Mouse (Mus musculus) urinary bladder, postnatal 25 days (tissue): ENCODE data around the gene Mtap.
A peak's percentile ranks its signal among the peaks of the same experiment; 100 is the strongest.

Experiments used
- DNase-seq: peaks from one replicate; pipeline ENCODE4 v3.0.0; 2022; ENCODE audit warnings: low spot score

Mtap gene

GRCm38 (mm10) chr4:89137542-89138360, 829 bp downstream of the Mtap start:
- DNase-seq: no peak

- DNase-seq: no peak
These were observed 1.4 kb downstream of the Mtap start for GRCm38 (mm10) chr4:89138361-89138651.

- no peak for DNase-seq
These were observed 3.9 kb downstream of the Mtap start for GRCm38 (mm10) chr4:89140832-89141231.

- DNase-seq: peak; percentile 83
These were observed 8.5 kb downstream of the Mtap start for GRCm38 (mm10) chr4:89145409-89145808.

GRCm38 (mm10) chr4:89146291-89146690, 9.4 kb downstream of the Mtap start:
- DNase-seq: no peak

- DNase-seq: no peak
These were observed 12.3 kb downstream of the Mtap start for GRCm38 (mm10) chr4:89149261-89149660.

GRCm38 (mm10) chr4:89161389-89161788, 24.5 kb downstream of the Mtap start:
- DNase-seq: no peak

GRCm38 (mm10) chr4:89162496-89162895, 25.6 kb downstream of the Mtap start:
- no peak for DNase-seq

- DNase-seq: no peak
These were observed 26.7 kb downstream of the Mtap start for GRCm38 (mm10) chr4:89163613-89164012.

- DNase-seq: no peak
These were observed 27.8 kb downstream of the Mtap start for GRCm38 (mm10) chr4:89164681-89165080.

GRCm38 (mm10) chr4:89168877-89169276, 32.0 kb downstream of the Mtap start:
- DNase-seq: no peak

GRCm38 (mm10) chr4:89169739-89170138, 32.8 kb downstream of the Mtap start:
- no peak for DNase-seq

- DNase-seq: no peak
These were observed 34.0 kb downstream of the Mtap start for GRCm38 (mm10) chr4:89170931-89171330.

GRCm38 (mm10) chr4:89172873-89173605, 36.1 kb downstream of the Mtap start:
- no peak for DNase-seq

GRCm38 (mm10) chr4:89177514-89178307, 40.8 kb downstream of the Mtap start:
- no peak for DNase-seq

- no peak for DNase-seq
These were observed 43.2 kb downstream of the Mtap start for GRCm38 (mm10) chr4:89180121-89180520.

- DNase-seq: no peak
These were observed 44.7 kb downstream of the Mtap start for GRCm38 (mm10) chr4:89181656-89182055.

GRCm38 (mm10) chr4:89182486-89182885, 45.6 kb downstream of the Mtap start:
- DNase-seq: no peak

- no peak for DNase-seq
These were observed 58.6 kb downstream of the Mtap start for GRCm38 (mm10) chr4:89195481-89195880.

- no peak for DNase-seq
These were observed 60.2 kb downstream of the Mtap start for GRCm38 (mm10) chr4:89197128-89197527.

- no peak for DNase-seq
These were observed 63.9 kb downstream of the Mtap start for GRCm38 (mm10) chr4:89200806-89201205.

GRCm38 (mm10) chr4:89209310-89209709, 72.4 kb downstream of the Mtap start:
- DNase-seq: no peak

- DNase-seq: no peak
These were observed 73.4 kb downstream of the Mtap start for GRCm38 (mm10) chr4:89210314-89210713.
